Comparison of ENCODE assay signal across 11 mouse cellular contexts in genomic region chr9:71879972-71880371, GRCm38 (mm10).
DNase-seq lines count a peak whose midpoint lies in the region; ATAC-seq and TF ChIP-seq lines count a peak whose summit lies in the region.
"Had no signal": no experiment of that assay in that cellular context is flagged by ENCODE, and none has a peak within 500 bp of the region (broad histone marks: within the 10 kb centered on the region; RNA-seq: fewer than 3 reads in every experiment).

No protein-coding gene starts in this region.

- H3K4me2 ChIP-seq in lung, embryonic 15.5 days, result no peak overlapping the region
- peak overlapping the region; percentile 12; the same call in 1 of the 2 replicates for H3K4me2 ChIP-seq in forebrain, embryonic 11.5 days (ENCODE audit: low read depth, low read length, severe bottlenecking)
- H3K4me2 ChIP-seq in hindbrain, postnatal 0 days (ENCODE audit: low read depth, low read length), result no peak overlapping the region
- no peak overlapping the region for H3K4me2 ChIP-seq in stomach, embryonic 15.5 days

- H3K9me3 ChIP-seq in lung, embryonic 15.5 days, result no peaks in the 10 kb centered on the region
- H3K9me3 ChIP-seq in forebrain, embryonic 11.5 days (ENCODE audit: control insufficient read depth, low read length), result no peaks in the 10 kb centered on the region
- no peaks in the 10 kb centered on the region for H3K9me3 ChIP-seq in hindbrain, postnatal 0 days (ENCODE audit: low read length)
- H3K9me3 ChIP-seq in stomach, embryonic 15.5 days, result no peaks in the 10 kb centered on the region

- H3K4me3 ChIP-seq in lung, embryonic 15.5 days, result no peak overlapping the region
- H3K4me3 ChIP-seq in lung, adult 2 months (replicated peaks; ENCODE audit: extremely low read depth, low read depth, low read length), result no peak overlapping the region
- no peak overlapping the region for H3K4me3 ChIP-seq in forebrain, embryonic 11.5 days (ENCODE audit: low read depth, low read length)
- H3K4me3 ChIP-seq in hindbrain, postnatal 0 days (ENCODE audit: low read length), result no peak overlapping the region
- H3K4me3 ChIP-seq in stomach, embryonic 15.5 days (replicated peaks), result no peak overlapping the region
- H3K4me3 ChIP-seq: erythroblast, embryonic 14.5 days had no signal

- peaks cover 45% of the 10 kb centered on the region for H3K4me1 ChIP-seq in lung, embryonic 15.5 days
- peaks cover 10% of the 10 kb centered on the region for H3K4me1 ChIP-seq in lung, adult 2 months (ENCODE audit: control insufficient read depth, insufficient read depth, low read length)
- peaks cover 15% of the 10 kb centered on the region for H3K4me1 ChIP-seq in forebrain, embryonic 11.5 days (replicated peaks; ENCODE audit: control insufficient read depth, insufficient read depth, low read length)
- no peaks in the 10 kb centered on the region for H3K4me1 ChIP-seq in hindbrain, postnatal 0 days (ENCODE audit: insufficient read depth, low read length)
- H3K4me1 ChIP-seq in stomach, embryonic 15.5 days, result peaks cover 3% of the 10 kb centered on the region; the same call in 1 of the 2 replicates

- TF ChIP-seq CTCF in lung, adult 2 months (IDR thresholded peaks at IDR 0.05; ENCODE audit: insufficient read depth, low read length), result no peak
- no peak for TF ChIP-seq CTCF in hindbrain, postnatal 0 days (IDR thresholded peaks at IDR 0.05; ENCODE audit: low read depth)

- no peak for DNase-seq in lung, adult 2 months
- no peak for DNase-seq in forebrain, embryonic 11.5 days (ENCODE audit: low spot score)
- no peak for DNase-seq in hindbrain, postnatal 0 days (ENCODE audit: low spot score)
- DNase-seq in MN1 (ENCODE audit: low spot score), result no peak
- no peak for DNase-seq in ovary, postnatal 14 days (ENCODE audit: low spot score)
- DNase-seq: right cerebral cortex, postnatal 4 days; thymus, adult 2 months had no signal

- TF ChIP-seq POLR2A in lung, adult 2 months (IDR thresholded peaks at IDR 0.05; ENCODE audit: borderline replicate concordance, extremely low read depth, low read depth, low read length), result no peak

- H3K27ac ChIP-seq in lung, embryonic 15.5 days, result peak overlapping the region; percentile 88
- H3K27ac ChIP-seq in forebrain, embryonic 11.5 days (ENCODE audit: low read depth, low read length), result peak overlapping the region; percentile 79
- H3K27ac ChIP-seq in hindbrain, postnatal 0 days, result peak overlapping the region; percentile 69
- H3K27ac ChIP-seq in stomach, embryonic 15.5 days, result peak overlapping the region; percentile 66

- H3K36me3 ChIP-seq in lung, embryonic 15.5 days, result peaks cover 24% of the 10 kb centered on the region
- H3K36me3 ChIP-seq in forebrain, embryonic 11.5 days (ENCODE audit: control insufficient read depth, insufficient read depth, low read length), result peaks cover 2% of the 10 kb centered on the region; the same call in 1 of the 2 replicates
- H3K36me3 ChIP-seq in hindbrain, postnatal 0 days (ENCODE audit: insufficient read depth, low read length), result peaks cover 3% of the 10 kb centered on the region; the same call in 1 of the 2 replicates
- peaks cover 13% of the 10 kb centered on the region for H3K36me3 ChIP-seq in stomach, embryonic 15.5 days

- 0 out of 2 replicates have a peak, but pooled peaks have one; percentile 10 for ATAC-seq in lung, embryonic 15.5 days (ENCODE audit: borderline replicate concordance, extremely low read depth, low FRiP score, low TSS enrichment)
- peak; percentile 68 for ATAC-seq in forebrain, embryonic 11.5 days (replicated peaks; ENCODE audit: low FRiP score)
- ATAC-seq in hindbrain, postnatal 0 days, result no peak
- no peak for ATAC-seq in stomach, embryonic 15.5 days (ENCODE audit: insufficient read depth, low FRiP score, low read depth)
- ATAC-seq: inflammation-experienced regulatory T-cells, adult 6 months had no signal

- WGBS in lung, embryonic 15.5 days, result 40% methylated on average over 5 of the region's 5 CpGs
- 58% methylated on average over 5 of the region's 5 CpGs for WGBS in lung, adult 2 months
- WGBS in forebrain, embryonic 11.5 days, result 9% methylated on average over 5 of the region's 5 CpGs
- 20% methylated on average over 5 of the region's 5 CpGs for WGBS in hindbrain, postnatal 0 days
- WGBS in stomach, embryonic 15.5 days, result 28% methylated on average over 5 of the region's 5 CpGs

- no peak overlapping the region for H3K9ac ChIP-seq in lung, embryonic 15.5 days
- no peak overlapping the region for H3K9ac ChIP-seq in forebrain, embryonic 11.5 days (ENCODE audit: low read length)
- no peak overlapping the region for H3K9ac ChIP-seq in hindbrain, postnatal 0 days (replicated peaks; ENCODE audit: low read length)
- no peak overlapping the region for H3K9ac ChIP-seq in stomach, embryonic 15.5 days

- no peaks in the 10 kb centered on the region for H3K27me3 ChIP-seq in lung, embryonic 15.5 days
- H3K27me3 ChIP-seq in forebrain, embryonic 11.5 days (ENCODE audit: control insufficient read depth, insufficient read depth, low read length), result no peaks in the 10 kb centered on the region
- no peaks in the 10 kb centered on the region for H3K27me3 ChIP-seq in hindbrain, postnatal 0 days (ENCODE audit: insufficient read depth, low read length)
- H3K27me3 ChIP-seq in stomach, embryonic 15.5 days (replicated peaks), result no peaks in the 10 kb centered on the region

Comparison
In these comparisons a context has a peak if more than half of its experiments do, and no peak if none do; other contexts are left out.
1. ATAC-seq: peak in lung, embryonic 15.5 days (single experiment) and forebrain, embryonic 11.5 days (single experiment); none in hindbrain, postnatal 0 days (single experiment) and stomach, embryonic 15.5 days (single experiment).
2. Peak in every context shown above with its lines, with median percentiles within 50 percentile points of each other: H3K27ac ChIP-seq.